In genomic region chr1:134063086-134063772, GRCm38 (mm10) we compare ENCODE assay signal across 8 mouse cellular contexts. TPM values are rescaled to one million over a fixed set of nuclear protein-coding genes. Genes with fewer than 3 reads are reported as not detected.
A peak's percentile ranks its signal among the peaks of the same experiment; 100 is the strongest.
DNase-seq lines count a peak whose midpoint lies in the region.

No protein-coding gene starts in this region.

- H3K36me3 ChIP-seq in forebrain, embryonic 10.5 days (replicated peaks) = no peaks in the 10 kb centered on the region

- no peaks in the 10 kb centered on the region for H3K9me3 ChIP-seq in forebrain, embryonic 10.5 days

- under 1% methylated on average over 33 of the region's 33 CpGs for WGBS in forebrain, embryonic 10.5 days

- H3K4me1 ChIP-seq in forebrain, embryonic 10.5 days = peaks cover 95% of the 10 kb centered on the region

- peak overlapping the region; percentile 94 for H3K27ac ChIP-seq in forebrain, embryonic 10.5 days

- DNase-seq in CD4-positive helper T cell, adult 2 months (ENCODE audit: low read depth, low spot score) = peak; percentile 73
- DNase-seq in adrenal gland, adult 2 months = peak; percentile 71
- DNase-seq in forebrain, embryonic 10.5 days (ENCODE audit: extremely low spot score, low spot score) = peak; percentile 93
- peak; percentile 71 for DNase-seq in heart, postnatal 4 days
- peak; percentile 58 to 59 for DNase-seq in layer of hippocampus, adult 8-10 months (ENCODE audit: low spot score in 2 of 2)
- peak; percentile 66 for DNase-seq in lung, postnatal 25 days (ENCODE audit: low spot score)
- peak; percentile 98 for DNase-seq in retina, postnatal 1 day
- peak; percentile 82 to 88 for DNase-seq in thymus, postnatal 36 days

- no peaks in the 10 kb centered on the region for H3K27me3 ChIP-seq in forebrain, embryonic 10.5 days (ENCODE audit: poor library complexity, severe bottlenecking)

- H3K4me3 ChIP-seq in forebrain, embryonic 10.5 days = peak overlapping the region; percentile 52

RNA-seq across cellular contexts. Expression of gene Btg2, which starts 15.7 kb away (rescaled TPM):
- 10 to 100 TPM; 20.3 to 55.2 TPM for total RNA-seq in adrenal gland, adult 2 months (2021)
- 18.9 and 25.1 TPM in 2 replicates for polyA plus RNA-seq in adrenal gland, adult 2 months (2012; rRNA removed)
- polyA plus RNA-seq in forebrain, embryonic 10.5 days (2016; fragmentation: Nextera tagmentation; extraction: Ambion mirVana) = 64.6 and 68.6 TPM in 2 replicates
- total RNA-seq in heart, postnatal 4 days (2021) = 10 to 100 TPM; 27.5 to 36.2 TPM
- total RNA-seq in layer of hippocampus, adult 8-10 months (2022) = 10 to 100 TPM; 14.4 to 18.4 (median 17.3) TPM

RNA-seq across cellular contexts. Expression of gene Fmod, which starts 26.2 kb away (rescaled TPM):
- 10 to 100 TPM; 10.1 to 12.4 TPM for total RNA-seq in adrenal gland, adult 2 months (2021)
- polyA plus RNA-seq in adrenal gland, adult 2 months (2012; rRNA removed) = 13.4 and 17.9 TPM in 2 replicates
- 1.3 TPM in 2 replicates for polyA plus RNA-seq in forebrain, embryonic 10.5 days (2016; fragmentation: Nextera tagmentation; extraction: Ambion mirVana)
- total RNA-seq in heart, postnatal 4 days (2021) = 10 to 100 TPM; 18.7 to 21.9 TPM
- 10 to 100 TPM in 3 of 4 experiments, 1 to 10 TPM in 1; 8.4 to 11.4 (median 10.1) TPM for total RNA-seq in layer of hippocampus, adult 8-10 months (2022)

RNA-seq across cellular contexts. Expression of gene Chit1, which starts 47.8 kb away (rescaled TPM):
- total RNA-seq in adrenal gland, adult 2 months (2021) = not detected
- 0.07 and 0.08 TPM in 2 replicates for polyA plus RNA-seq in adrenal gland, adult 2 months (2012; rRNA removed)
- not detected in 2 replicates for polyA plus RNA-seq in forebrain, embryonic 10.5 days (2016; fragmentation: Nextera tagmentation; extraction: Ambion mirVana)
- total RNA-seq in heart, postnatal 4 days (2021) = not detected
- total RNA-seq in layer of hippocampus, adult 8-10 months (2022) = under 1 TPM in 1 of 4 experiments, not detected in 3; 0.32 TPM

Comparison
In these comparisons a context has a peak if more than half of its experiments do, and no peak if none do; other contexts are left out.
1. Peak in every context shown above with its lines: DNase-seq, H3K4me3 ChIP-seq and H3K27ac ChIP-seq.